Mouse (Mus musculus) thymus, postnatal 10 days (tissue): ENCODE results near the gene Trpv2.
A peak's percentile ranks its signal among the peaks of the same experiment; 100 is the strongest.

ENCODE experiments used
- DNase-seq, 2 experiments: peaks; one replicate each; pipeline ENCODE4 v3.0.0; 2021; ENCODE audit warnings: low spot score in 2 of 2

The Trpv2 gene

GRCm38 (mm10) chr11:62573959-62574702, at the start of gene Trpv2:
Gene Trpv2 (plus strand): TSS chr11:62574486.
- DNase-seq, result peak; percentile 83 to 84

- DNase-seq, result no peak
Observed at GRCm38 (mm10) chr11:62537089-62537488, 37.2 kb upstream of the Trpv2 start.

DNA sequence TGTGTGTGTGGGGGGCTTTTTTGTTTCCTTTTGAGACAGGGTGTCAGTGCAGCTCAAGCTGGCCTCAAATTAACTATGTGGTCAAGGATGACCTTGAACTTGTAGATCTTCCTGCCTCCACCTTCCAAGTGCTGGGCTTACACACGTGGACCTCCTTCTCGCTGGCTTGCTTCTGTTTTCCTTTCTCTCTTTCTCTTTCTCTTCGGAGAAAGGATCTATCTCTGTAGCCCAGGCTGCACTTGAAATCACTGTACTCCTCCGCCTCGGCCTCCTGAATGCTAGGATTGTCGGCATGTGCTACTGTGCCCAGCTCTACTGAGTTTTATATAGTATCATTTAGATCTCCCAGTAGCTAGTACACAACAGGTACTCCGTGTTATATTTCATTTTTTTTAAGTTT, 36.7 kb upstream of the Trpv2 start:
- no peak for DNase-seq

- DNase-seq, result peak; percentile 30 to 47
Observed at GRCm38 (mm10) chr11:62538321-62539088, 35.8 kb upstream of the Trpv2 start.

DNA sequence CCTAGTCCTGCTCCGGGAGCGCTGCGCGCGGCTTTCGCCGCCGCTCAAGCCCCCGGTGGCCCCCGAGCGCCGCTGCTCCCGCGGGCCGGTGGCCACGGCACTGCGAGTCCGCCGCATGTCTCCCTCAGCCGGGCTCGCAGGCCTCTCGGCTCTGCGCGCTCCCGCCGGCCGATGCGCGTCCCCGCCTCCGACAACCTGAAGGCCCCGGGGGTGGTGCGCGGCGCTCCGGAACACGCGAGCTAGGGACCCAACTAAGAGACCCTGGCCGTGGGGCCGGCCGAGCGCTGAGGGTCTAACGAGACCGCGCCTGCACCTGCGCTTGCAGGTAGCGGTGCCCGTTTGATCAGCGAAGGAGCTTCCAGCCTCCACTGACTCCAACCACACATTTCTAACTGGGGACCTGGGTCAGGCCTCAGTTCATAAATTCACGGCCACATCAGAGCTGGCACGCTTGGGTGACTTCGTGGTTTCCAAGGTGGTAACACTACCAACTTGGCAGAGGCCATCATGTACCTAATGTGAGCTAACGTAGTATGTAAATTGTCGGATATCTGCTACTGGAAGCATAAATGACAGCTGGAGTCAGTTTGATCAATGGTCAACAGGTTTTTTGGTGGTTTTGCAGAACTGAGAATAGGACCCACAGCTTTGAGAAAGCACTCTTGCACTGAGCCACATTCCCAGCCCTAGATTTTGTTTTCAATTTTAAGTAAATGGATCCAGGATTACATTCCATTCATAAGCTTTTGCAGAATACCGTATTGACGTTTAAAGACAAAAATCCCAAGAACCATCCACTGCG, 35.0 kb upstream of the Trpv2 start, which contains the start of gene Cenpv:
Gene Cenpv, minus strand, starts transcription at position 173 of the 802 bp plus-strand sequence.
- DNase-seq, result peak; percentile 61 to 74

DNA sequence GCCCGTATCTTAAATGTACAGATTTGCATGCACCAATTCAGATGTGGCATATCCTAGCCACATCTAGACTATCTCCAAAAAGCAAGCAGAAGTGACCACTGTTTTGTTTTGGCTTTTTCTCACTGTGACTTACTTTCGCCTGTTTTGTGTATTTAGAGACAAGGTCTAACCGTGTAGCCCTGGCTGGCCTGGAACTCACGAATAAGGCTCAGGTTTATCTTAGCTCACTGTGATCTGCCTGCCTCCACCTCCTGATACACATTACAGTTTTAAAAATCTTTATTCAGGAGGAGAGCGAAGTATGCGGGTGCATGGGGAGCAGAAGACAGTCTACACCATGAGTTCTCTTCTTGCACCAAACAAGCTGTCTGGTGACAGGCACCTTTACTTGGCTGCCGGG, 34.1 kb upstream of the Trpv2 start:
- DNase-seq, result no peak

GRCm38 (mm10) chr11:62540969-62541368, 33.3 kb upstream of the Trpv2 start:
- DNase-seq, result no peak

GRCm38 (mm10) chr11:62541581-62541980, 32.7 kb upstream of the Trpv2 start:
- DNase-seq, result no peak

GRCm38 (mm10) chr11:62543991-62544390, 30.3 kb upstream of the Trpv2 start:
- no peak for DNase-seq

DNA sequence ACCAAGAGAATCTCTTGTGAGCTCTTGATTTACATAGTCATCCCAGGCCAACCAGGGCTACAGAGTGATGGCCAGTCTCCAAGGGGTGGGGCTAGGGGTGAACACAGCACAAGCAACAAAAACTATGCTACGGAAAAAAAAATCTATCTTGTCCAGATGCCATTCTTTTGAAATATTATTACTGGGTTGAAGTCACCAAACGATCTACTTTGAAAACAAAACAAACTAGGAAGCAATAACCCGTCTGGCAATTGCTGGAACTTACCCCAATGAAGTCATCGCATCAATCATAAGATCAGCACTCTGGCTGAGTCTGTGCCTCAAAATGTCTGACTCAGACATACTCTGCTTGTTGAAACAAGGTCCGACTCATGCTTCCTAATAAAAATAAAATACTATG, 24.5 kb upstream of the Trpv2 start:
- peak in 1 of 2 experiments; percentile 21 for DNase-seq

DNA sequence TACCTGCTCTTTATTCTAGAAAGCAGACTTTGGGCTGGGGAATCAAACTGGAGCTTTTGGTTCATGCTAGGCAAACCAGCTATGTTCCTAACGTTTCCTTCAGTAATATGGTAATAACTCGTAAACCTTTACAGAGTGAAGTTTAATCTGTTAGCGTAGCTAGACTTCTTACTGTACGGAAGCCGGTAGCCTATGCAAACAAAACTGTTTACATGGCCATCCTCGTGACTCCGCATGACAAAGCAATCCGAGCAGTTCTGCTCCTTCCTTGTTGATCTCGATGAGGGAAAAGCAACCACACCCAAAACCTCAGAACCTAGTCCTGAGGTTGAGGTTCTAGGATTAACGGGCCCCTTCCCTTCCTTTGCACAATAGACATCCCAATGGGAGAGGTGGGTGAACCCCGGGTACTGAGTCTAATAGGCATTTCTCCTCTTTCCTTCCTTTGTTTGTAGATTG, 24.0 kb upstream of the Trpv2 start:
- peak; percentile 32 to 40 for DNase-seq

DNA sequence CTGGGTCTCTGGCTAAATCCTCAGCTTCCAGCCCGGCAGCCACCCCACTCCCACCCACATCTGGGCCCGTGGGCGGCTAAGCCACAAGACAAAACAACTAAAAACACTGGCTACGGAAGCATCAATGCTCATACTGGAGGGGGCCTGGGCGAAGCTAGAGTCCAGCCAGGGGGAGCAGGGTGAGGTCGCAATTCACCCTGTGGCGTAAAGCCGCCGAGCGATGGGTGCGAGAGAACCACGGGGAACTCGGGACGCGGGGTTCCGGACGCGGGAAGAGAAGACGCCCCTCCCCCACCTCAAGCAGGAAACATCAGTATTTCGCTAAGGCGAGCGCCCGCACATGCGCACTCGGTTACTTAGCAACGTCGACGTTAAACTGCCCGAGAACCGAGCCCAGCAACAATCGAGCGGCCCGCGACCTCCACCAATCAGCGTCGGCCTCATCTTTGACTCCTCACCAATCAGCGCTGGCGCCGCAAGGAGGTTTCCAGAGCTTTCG, 23.5 kb upstream of the Trpv2 start, which contains the start of gene Ubb:
Gene Ubb, plus strand, starts transcription at position 445 of the 499 bp plus-strand sequence.
- peak; percentile 99 to 100 for DNase-seq

DNA sequence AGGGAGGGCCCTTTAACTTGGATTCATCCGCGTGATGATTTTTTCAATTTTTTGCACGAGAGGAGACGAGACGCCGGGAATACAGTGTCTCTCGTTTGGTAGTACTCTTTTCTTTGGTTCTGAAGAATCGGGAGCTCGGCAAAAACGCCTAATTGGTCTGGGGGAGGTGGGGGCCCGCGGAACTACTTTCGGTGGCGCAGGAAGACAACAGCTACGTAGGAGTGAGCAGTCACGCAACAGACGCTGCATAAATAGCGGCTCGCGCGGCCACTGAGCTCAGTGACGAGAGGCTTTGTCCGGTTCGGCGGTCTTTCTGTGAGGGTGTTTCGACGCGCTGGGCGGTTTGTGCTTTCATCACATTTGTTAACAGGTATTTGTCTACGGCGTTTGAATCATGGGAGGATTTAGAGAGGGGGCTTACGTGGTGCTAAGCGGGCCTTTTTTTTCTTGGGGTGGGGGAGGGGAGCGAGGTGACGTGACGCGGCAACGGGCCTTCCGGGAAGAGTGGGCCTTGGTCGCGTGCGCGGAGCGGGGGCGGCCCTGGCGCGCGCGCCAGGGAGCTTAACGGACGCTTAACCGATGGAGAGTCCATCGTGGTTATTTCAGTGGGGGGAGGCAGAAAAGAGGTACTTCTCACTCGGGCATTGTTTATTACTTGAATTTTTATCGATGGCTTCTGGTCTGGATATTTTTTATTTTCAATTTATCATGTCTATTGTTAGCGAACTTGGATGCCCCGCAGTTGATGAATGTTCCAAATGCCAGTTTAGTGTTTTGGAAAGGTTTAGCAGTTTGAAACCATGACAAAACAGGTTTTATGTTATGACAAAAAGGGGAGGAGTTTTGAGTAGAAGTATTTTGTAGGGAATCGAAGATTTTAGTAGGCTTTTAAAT, 22.8 kb upstream of the Trpv2 start:
- DNase-seq, result peak; percentile 86 to 94

DNA sequence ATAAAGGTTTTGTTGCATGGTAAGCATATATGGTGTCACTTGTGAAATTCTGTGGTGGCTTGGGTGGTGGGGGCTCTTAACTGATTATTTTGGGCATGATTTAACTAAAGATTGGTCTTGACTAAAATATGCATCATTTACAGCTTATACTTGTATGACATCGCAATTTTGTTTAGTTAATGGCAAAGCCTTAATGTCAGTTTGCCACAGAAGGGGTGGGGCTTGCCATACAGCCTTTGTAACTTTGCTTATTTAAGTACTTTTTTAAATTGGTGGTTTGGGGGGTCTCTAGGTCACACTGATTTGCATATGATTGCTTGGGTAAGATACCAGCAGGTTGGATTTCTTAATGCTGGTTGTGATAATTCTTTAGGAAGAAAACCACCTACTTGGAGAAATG, 21.1 kb upstream of the Trpv2 start:
- DNase-seq, result no peak

DNA sequence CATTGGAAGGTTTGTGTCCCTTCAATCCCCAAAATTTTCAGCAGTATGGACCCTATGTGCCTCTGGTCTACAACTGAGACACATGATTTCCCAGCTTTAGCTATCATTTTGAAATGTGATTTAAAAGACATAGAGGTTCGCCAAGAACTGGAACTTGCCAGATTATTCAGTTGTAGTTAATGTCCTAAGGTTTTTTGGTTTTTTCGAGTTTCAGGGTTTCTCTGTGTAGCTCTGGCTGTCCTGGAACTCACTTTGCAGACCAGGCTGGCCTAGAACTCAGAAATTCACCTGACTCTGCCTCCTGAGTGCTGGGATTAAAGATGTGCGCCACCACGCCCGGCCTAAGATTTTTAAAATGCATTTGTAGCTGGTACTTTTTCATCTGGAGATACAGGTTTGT, 20.7 kb upstream of the Trpv2 start:
- DNase-seq, result no peak

DNA sequence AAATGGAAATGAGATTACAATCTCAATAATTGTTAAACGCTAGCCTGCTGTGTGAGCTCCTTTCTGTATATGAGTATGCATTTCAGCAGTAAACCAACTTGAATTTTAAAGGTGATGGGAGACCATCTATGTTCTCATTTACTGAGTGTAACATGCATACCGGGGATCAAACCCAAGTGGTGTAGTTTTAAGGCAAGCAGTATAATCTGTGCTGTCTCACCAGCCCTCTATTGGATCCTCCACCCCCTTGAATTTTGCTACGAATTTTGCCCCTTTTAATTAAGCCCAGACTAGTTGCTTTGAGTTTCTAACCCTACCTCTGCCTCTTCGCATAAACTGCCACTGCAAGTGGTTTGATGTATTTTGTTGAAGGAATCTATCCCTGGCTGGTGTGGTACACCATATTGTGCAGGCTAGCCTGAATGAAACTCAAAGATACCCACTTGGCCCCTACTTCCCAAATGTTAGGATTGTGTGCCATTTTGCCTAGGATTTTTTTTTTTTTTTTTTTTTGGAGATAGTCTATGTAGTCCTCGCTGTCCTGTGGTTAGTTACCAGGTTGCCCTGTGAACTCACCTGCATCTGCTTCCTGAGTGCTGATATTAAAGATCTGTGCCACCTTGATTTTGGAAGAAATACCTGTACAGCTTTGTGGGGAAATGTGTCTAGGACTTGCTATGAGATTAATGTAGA, 20.0 kb upstream of the Trpv2 start:
- DNase-seq, result no peak

DNA sequence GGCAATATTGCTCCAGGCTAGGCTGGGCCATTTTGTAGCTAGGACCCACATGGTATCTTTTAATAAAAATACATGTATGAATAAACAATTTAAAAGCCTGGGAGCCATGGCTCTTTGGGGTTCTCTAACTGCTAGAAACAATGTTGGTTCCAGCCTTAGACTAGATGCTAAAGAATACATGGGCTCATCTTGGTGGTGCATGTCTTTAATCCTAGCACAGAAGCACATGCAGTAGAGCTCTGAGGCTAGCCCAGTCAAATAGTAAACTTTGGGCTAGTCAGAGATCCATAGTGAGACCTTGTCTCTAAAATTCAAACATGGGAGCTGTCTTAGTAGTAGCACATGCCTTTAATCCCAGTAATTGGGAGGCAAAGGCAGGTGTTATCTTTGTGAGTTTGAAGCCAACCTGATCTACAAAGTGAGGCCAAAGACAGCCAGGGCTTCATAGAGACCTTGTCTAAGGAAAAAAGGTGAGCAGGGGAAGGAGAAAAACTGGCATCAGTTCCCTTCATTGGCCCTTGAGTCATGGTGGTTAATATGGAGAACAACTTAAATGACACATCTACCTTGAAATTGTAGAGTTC, 19.3 kb upstream of the Trpv2 start:
- DNase-seq, result no peak

GRCm38 (mm10) chr11:62555896-62556412, 18.3 kb upstream of the Trpv2 start:
- no peak for DNase-seq

DNA sequence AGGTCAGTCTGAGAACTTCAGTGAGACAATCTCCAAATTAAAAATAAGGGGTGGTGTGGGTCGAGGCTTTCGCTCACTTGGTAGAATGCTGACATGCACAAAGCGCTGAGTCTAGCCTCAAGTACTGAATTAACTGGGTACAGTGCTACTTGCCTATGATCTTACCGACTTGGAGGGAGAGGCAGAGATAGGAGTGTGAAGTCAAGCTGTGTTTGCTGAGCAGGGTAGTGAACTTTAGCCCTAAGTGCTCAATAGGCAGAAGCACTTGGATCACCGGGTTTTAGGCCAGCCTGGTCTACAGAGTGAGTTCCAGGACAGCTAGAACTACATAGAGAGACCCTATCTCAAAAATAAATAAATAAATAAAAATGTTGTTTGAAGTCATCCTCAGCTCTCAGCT, 17.1 kb upstream of the Trpv2 start:
- DNase-seq, result no peak

GRCm38 (mm10) chr11:62558152-62558551, 16.1 kb upstream of the Trpv2 start:
- no peak for DNase-seq
